ENCODE assay signal across 9 mouse cellular contexts in genomic region chr16:84776089-84776784, GRCm38 (mm10). TPM values are rescaled to one million over a fixed set of nuclear protein-coding genes. Genes with fewer than 3 reads are reported as not detected.
DNase-seq lines count a peak whose midpoint lies in the region; ATAC-seq and TF ChIP-seq lines count a peak whose summit lies in the region.
"Had no signal": no experiment of that assay in that cellular context is flagged by ENCODE, and none has a peak within 500 bp of the region (broad histone marks: within the 10 kb centered on the region; RNA-seq: fewer than 3 reads in every experiment).

No protein-coding gene starts in this region.

- DNase-seq in liver, adult 2 months (ENCODE audit: extremely low read depth, low read depth, low spot score), result no peak
- no peak for DNase-seq in hindbrain, embryonic 11.5 days (ENCODE audit: low spot score)
- DNase-seq in testis, postnatal 10 days (ENCODE audit: low spot score), result no peak
- DNase-seq in yolk sac, embryonic 10.5 days (ENCODE audit: low spot score), result no peak
- DNase-seq: left cerebral cortex, postnatal 4 days had no signal

- no peak overlapping the region for H3K4me2 ChIP-seq in liver, embryonic 12.5 days
- peak overlapping the region; percentile 70 for H3K4me2 ChIP-seq in hindbrain, embryonic 11.5 days (replicated peaks; ENCODE audit: low read depth, low read length)
- H3K4me2 ChIP-seq in neural tube, embryonic 13.5 days, result peak overlapping the region; percentile 98

- no peaks in the 10 kb centered on the region; the same call in 1 of the 2 replicates for H3K36me3 ChIP-seq in liver, adult 2 months (ENCODE audit: control insufficient read depth, insufficient read depth, low read length)
- H3K36me3 ChIP-seq in liver, embryonic 12.5 days, result no peaks in the 10 kb centered on the region
- H3K36me3 ChIP-seq in hindbrain, embryonic 11.5 days (ENCODE audit: control insufficient read depth, insufficient read depth, low read length), result 0 out of 2 replicates have a peak, but pooled peaks cover 3% of the 10 kb centered on the region
- peaks cover 12% of the 10 kb centered on the region; the same call in 1 of the 2 replicates for H3K36me3 ChIP-seq in neural tube, embryonic 13.5 days
- H3K36me3 ChIP-seq: embryonic facial prominence, embryonic 15.5 days had no signal

- H3K27me3 ChIP-seq in liver, adult 2 months (ENCODE audit: control insufficient read depth, insufficient read depth, low read length), result 0 out of 2 replicates have a peak, but pooled peaks cover 4% of the 10 kb centered on the region
- peaks cover 46% of the 10 kb centered on the region for H3K27me3 ChIP-seq in liver, embryonic 12.5 days (replicated peaks)
- no peaks in the 10 kb centered on the region for H3K27me3 ChIP-seq in hindbrain, embryonic 11.5 days (ENCODE audit: control insufficient read depth, insufficient read depth, low read length)
- no peaks in the 10 kb centered on the region for H3K27me3 ChIP-seq in neural tube, embryonic 13.5 days

- H3K4me1 ChIP-seq in liver, adult 2 months (ENCODE audit: control insufficient read depth, insufficient read depth, low read length), result peaks cover 4% of the 10 kb centered on the region; the same call in 1 of the 2 replicates
- 0 out of 2 replicates have a peak, but pooled peaks cover 5% of the 10 kb centered on the region for H3K4me1 ChIP-seq in liver, embryonic 12.5 days
- H3K4me1 ChIP-seq in hindbrain, embryonic 11.5 days (replicated peaks; ENCODE audit: control insufficient read depth, insufficient read depth, low read length), result no peaks in the 10 kb centered on the region; the same call in 1 of the 2 replicates
- H3K4me1 ChIP-seq in neural tube, embryonic 13.5 days (replicated peaks), result peaks cover 34% of the 10 kb centered on the region

- ATAC-seq in liver, embryonic 12.5 days, result no peak
- ATAC-seq in common myeloid progenitor, adult 5-6 weeks (replicated peaks; ENCODE audit: low read depth, poor library complexity, severe bottlenecking), result peak; percentile 36; the same call in 1 of the 2 replicates
- no peak for ATAC-seq in hindbrain, embryonic 11.5 days (ENCODE audit: low FRiP score)
- no peak for ATAC-seq in neural tube, embryonic 13.5 days (ENCODE audit: low read depth)

- no peak overlapping the region for H3K9ac ChIP-seq in liver, adult 2 months (ENCODE audit: low read depth, low read length)
- no peak overlapping the region for H3K9ac ChIP-seq in liver, embryonic 12.5 days
- 0 out of 2 replicates have a peak overlapping the region, but pooled peaks have one; percentile 89 for H3K9ac ChIP-seq in hindbrain, embryonic 11.5 days (ENCODE audit: low read depth, low read length)
- H3K9ac ChIP-seq in neural tube, embryonic 13.5 days, result peak overlapping the region; percentile 80; the same call in 1 of the 2 replicates
- H3K9ac ChIP-seq: embryonic facial prominence, embryonic 15.5 days had no signal

- H3K9me3 ChIP-seq in liver, embryonic 12.5 days (replicated peaks), result no peaks in the 10 kb centered on the region
- H3K9me3 ChIP-seq in hindbrain, embryonic 11.5 days (ENCODE audit: control insufficient read depth, low read length), result no peaks in the 10 kb centered on the region
- no peaks in the 10 kb centered on the region for H3K9me3 ChIP-seq in neural tube, embryonic 13.5 days
- H3K9me3 ChIP-seq: embryonic facial prominence, embryonic 15.5 days had no signal

- 63% methylated on average over 7 of the region's 7 CpGs for WGBS in liver, adult 2 months
- WGBS in liver, embryonic 12.5 days (ENCODE audit: insufficient replicate concordance), result 51% methylated on average over 7 of the region's 7 CpGs
- 56% methylated on average over 7 of the region's 7 CpGs for WGBS in hindbrain, embryonic 11.5 days
- 26% methylated on average over 7 of the region's 7 CpGs for WGBS in neural tube, embryonic 13.5 days

- no peaks in the 10 kb centered on the region for H3K79me2 ChIP-seq in liver, adult 2 months (ENCODE audit: control insufficient read depth, insufficient read depth, low read length)

- no peak overlapping the region for H3K27ac ChIP-seq in liver, adult 2 months (replicated peaks; ENCODE audit: insufficient read depth, low read depth, low read length)
- H3K27ac ChIP-seq in liver, embryonic 12.5 days, result no peak overlapping the region
- H3K27ac ChIP-seq in hindbrain, embryonic 11.5 days (ENCODE audit: low read depth, low read length), result no peak overlapping the region
- no peak overlapping the region for H3K27ac ChIP-seq in neural tube, embryonic 13.5 days (replicated peaks)
- H3K27ac ChIP-seq: embryonic facial prominence, embryonic 15.5 days had no signal

- peak; percentile 31; the same call in 1 of the 2 replicates for TF ChIP-seq CTCF in liver, adult 2 months (IDR thresholded peaks at IDR 0.05; ENCODE audit: low read depth, low read length)

- peak overlapping the region; percentile 21; the same call in 1 of the 2 replicates for H3K4me3 ChIP-seq in liver, adult 2 months (ENCODE audit: insufficient read depth, low read depth, low read length)
- H3K4me3 ChIP-seq in liver, embryonic 12.5 days, result no peak overlapping the region
- peak overlapping the region; percentile 72 for H3K4me3 ChIP-seq in hindbrain, embryonic 11.5 days (ENCODE audit: low read depth, low read length)
- H3K4me3 ChIP-seq in neural tube, embryonic 13.5 days, result peak overlapping the region; percentile 77

- TF ChIP-seq POLR2A in liver, adult 2 months (IDR thresholded peaks at IDR 0.05; ENCODE audit: extremely low read depth, insufficient read depth, low read length), result no peak

RNA-seq across cellular contexts. Expression of gene Jam2, which starts 2.3 kb away (rescaled TPM):
- total RNA-seq in liver, adult 2 months (2014; rRNA removed), result 5.0 and 9.8 TPM in 2 replicates
- polyA plus RNA-seq in liver, adult 2 months (2012; rRNA removed), result 2.3 and 2.4 TPM in 2 replicates
- polyA plus RNA-seq in liver, embryonic 12.5 days (2016; fragmentation: Nextera tagmentation; extraction: Ambion mirVana), result 0.92 and 1.1 TPM in 2 replicates
- total RNA-seq in common myeloid progenitor, adult 5-6 weeks (2017), result 0.37 TPM in 1 of 2 replicates, not detected in the other
- 70.4 and 80.0 TPM in 2 replicates for polyA plus RNA-seq in hindbrain, embryonic 11.5 days (2014; fragmentation: Nextera tagmentation; extraction: Ambion mirVana)
- 24.5 and 26.9 TPM in 2 replicates for polyA plus RNA-seq in neural tube, embryonic 13.5 days (2015; fragmentation: Nextera tagmentation; extraction: Ambion mirVana)

RNA-seq across cellular contexts. Expression of gene Mrpl39, which starts 40.7 kb away (rescaled TPM):
- total RNA-seq in liver, adult 2 months (2014; rRNA removed), result 36.9 and 40.1 TPM in 2 replicates
- 47.8 and 55.9 TPM in 2 replicates for polyA plus RNA-seq in liver, adult 2 months (2012; rRNA removed)
- polyA plus RNA-seq in liver, embryonic 12.5 days (2016; fragmentation: Nextera tagmentation; extraction: Ambion mirVana), result 33.3 and 33.4 TPM in 2 replicates
- total RNA-seq in common myeloid progenitor, adult 5-6 weeks (2017), result 54.5 and 56.5 TPM in 2 replicates
- polyA plus RNA-seq in hindbrain, embryonic 11.5 days (2014; fragmentation: Nextera tagmentation; extraction: Ambion mirVana), result 55.2 and 56.2 TPM in 2 replicates
- polyA plus RNA-seq in neural tube, embryonic 13.5 days (2015; fragmentation: Nextera tagmentation; extraction: Ambion mirVana), result 43.5 and 43.6 TPM in 2 replicates

RNA-seq across cellular contexts. Expression of gene Gabpa, which starts 58.5 kb away (rescaled TPM):
- 32.3 and 36.4 TPM in 2 replicates for total RNA-seq in liver, adult 2 months (2014; rRNA removed)
- polyA plus RNA-seq in liver, adult 2 months (2012; rRNA removed), result 5.8 and 6.7 TPM in 2 replicates
- 26.0 and 26.2 TPM in 2 replicates for polyA plus RNA-seq in liver, embryonic 12.5 days (2016; fragmentation: Nextera tagmentation; extraction: Ambion mirVana)
- 75.3 and 86.6 TPM in 2 replicates for total RNA-seq in common myeloid progenitor, adult 5-6 weeks (2017)
- polyA plus RNA-seq in hindbrain, embryonic 11.5 days (2014; fragmentation: Nextera tagmentation; extraction: Ambion mirVana), result 34.8 and 40.3 TPM in 2 replicates
- 21.2 and 21.4 TPM in 2 replicates for polyA plus RNA-seq in neural tube, embryonic 13.5 days (2015; fragmentation: Nextera tagmentation; extraction: Ambion mirVana)

RNA-seq across cellular contexts. Expression of gene Atp5j, which starts 59.2 kb away (rescaled TPM):
- 296 and 354 TPM in 2 replicates for total RNA-seq in liver, adult 2 months (2014; rRNA removed)
- 196 and 235 TPM in 2 replicates for polyA plus RNA-seq in liver, adult 2 months (2012; rRNA removed)
- polyA plus RNA-seq in liver, embryonic 12.5 days (2016; fragmentation: Nextera tagmentation; extraction: Ambion mirVana), result 548 and 558 TPM in 2 replicates
- 290 and 371 TPM in 2 replicates for total RNA-seq in common myeloid progenitor, adult 5-6 weeks (2017)
- polyA plus RNA-seq in hindbrain, embryonic 11.5 days (2014; fragmentation: Nextera tagmentation; extraction: Ambion mirVana), result 760 and 772 TPM in 2 replicates
- polyA plus RNA-seq in neural tube, embryonic 13.5 days (2015; fragmentation: Nextera tagmentation; extraction: Ambion mirVana), result 765 and 862 TPM in 2 replicates

Comparison
In these comparisons a context has a peak if more than half of its experiments do, and no peak if none do; other contexts are left out.
1. H3K9ac ChIP-seq: peak in hindbrain, embryonic 11.5 days (single experiment) and neural tube, embryonic 13.5 days (single experiment); none in liver, adult 2 months (single experiment) and liver, embryonic 12.5 days (single experiment).